Mouse (Mus musculus) splenic B cell, adult 2 months (primary cell): Measurements from ENCODE around the gene Cdkal1.
A peak's percentile ranks its signal among the peaks of the same experiment; 100 is the strongest.

ENCODE experiments used
- DNase-seq: peaks from one replicate; pipeline ENCODE4 v3.0.0-alpha.2; 2011; ENCODE audit warnings: low read depth, low spot score
- H3K27me3 ChIP-seq: 2 replicates; pipeline ENCODE4 v1.6.1; 2012; ENCODE audit warnings: mild to moderate bottlenecking, low read length, moderate library complexity, mixed read lengths; ENCODE audit not compliant: control insufficient read depth, poor library complexity, insufficient read depth, severe bottlenecking
- H3K36me3 ChIP-seq: 2 replicates; pipeline ENCODE4 v1.6.1; 2012; ENCODE audit warnings: mild to moderate bottlenecking, low read length, moderate library complexity, mixed read lengths; ENCODE audit not compliant: control insufficient read depth, poor library complexity, insufficient read depth, severe bottlenecking

Cdkal1 gene

DNA sequence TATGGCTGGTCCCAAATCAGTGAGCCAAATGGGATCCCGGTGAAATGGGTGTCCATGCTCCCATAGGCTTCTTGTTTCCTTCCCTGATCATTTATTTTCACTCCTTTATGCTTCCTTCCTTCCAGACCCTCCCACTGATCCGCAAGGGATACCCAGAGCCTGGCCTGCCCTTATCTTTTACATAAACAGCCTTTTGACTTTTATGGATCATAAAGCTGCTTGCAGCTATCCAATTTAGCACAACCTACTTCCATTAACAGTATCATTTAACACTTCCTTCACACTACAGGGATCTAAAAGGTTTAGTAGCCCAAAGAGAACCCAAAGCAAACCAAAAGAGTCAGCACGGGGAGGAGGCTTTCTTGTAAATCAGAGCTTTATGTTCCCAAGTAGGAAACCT, 570.4 kb downstream of the Cdkal1 start:
- DNase-seq, result no peak
- Histone ChIP-seq H3K36me3 (no peaks in the 10 kb centered on the region), H3K27me3 (no peaks in the 10 kb centered on the region)

DNA sequence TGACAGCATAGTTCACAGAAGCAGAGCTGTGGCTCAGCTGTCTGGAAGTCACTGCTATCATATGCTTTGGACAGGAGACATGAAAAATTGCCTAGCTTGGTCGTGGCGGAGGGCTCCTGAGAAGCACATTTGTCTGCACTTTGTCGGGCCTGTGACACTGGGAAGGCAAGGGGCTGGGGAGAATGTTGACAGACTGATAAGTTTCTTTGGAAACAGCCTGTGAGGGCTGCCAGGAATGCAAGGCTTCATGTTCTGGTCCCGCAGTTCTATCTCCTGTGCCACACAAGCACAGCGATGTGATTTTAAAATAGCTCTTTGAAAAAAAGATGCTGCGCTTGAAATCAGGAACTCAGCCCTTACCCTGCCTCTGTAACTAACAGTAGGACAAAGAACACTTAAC, 573.9 kb downstream of the Cdkal1 start:
- Histone ChIP-seq H3K36me3 (no peaks in the 10 kb centered on the region), H3K27me3 (no peaks in the 10 kb centered on the region)
- no peak for DNase-seq

DNA sequence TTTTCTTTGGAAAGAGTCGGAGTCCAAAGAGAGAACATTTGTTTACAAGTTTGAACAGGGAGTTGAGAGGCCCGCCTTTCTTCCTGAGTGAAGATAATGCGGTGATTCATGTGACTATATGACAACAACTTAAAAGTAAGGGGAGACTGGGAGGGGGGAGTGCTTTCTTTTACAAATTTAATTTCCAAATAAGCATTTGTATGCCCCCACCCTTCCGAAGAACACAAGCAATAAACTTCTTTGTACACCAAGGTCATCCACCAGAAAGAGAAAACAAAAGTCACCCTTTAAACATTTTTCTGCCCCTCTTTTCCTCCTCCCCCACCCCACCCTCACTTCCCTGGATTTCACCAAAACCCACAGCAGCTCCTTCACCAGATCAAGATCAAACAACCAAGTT, 577.3 kb downstream of the Cdkal1 start:
- H3K27me3 ChIP-seq, result no peaks in the 10 kb centered on the region
- no peaks in the 10 kb centered on the region for H3K36me3 ChIP-seq
- DNase-seq, result no peak

DNA sequence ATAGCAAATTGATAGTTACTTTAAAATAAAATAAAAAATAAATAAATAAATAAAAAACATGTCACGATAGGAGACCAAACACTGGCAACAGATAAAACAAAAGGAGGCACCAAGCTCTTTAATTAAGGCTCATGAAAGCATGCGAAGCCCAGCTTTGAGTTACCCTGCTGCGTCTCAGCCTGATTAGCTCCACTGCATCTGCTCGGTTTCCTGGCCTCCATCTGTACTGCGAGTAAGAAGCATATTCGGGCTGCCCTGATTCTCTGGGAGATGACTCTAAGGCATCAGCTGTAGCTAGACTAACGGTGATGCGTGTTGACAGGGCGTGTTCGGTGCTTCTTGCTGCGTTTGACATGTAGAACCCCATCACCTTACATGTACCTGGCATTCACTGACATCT, 581.2 kb downstream of the Cdkal1 start:
- H3K36me3 ChIP-seq, result no peaks in the 10 kb centered on the region
- no peaks in the 10 kb centered on the region for H3K27me3 ChIP-seq
- DNase-seq, result no peak

DNA sequence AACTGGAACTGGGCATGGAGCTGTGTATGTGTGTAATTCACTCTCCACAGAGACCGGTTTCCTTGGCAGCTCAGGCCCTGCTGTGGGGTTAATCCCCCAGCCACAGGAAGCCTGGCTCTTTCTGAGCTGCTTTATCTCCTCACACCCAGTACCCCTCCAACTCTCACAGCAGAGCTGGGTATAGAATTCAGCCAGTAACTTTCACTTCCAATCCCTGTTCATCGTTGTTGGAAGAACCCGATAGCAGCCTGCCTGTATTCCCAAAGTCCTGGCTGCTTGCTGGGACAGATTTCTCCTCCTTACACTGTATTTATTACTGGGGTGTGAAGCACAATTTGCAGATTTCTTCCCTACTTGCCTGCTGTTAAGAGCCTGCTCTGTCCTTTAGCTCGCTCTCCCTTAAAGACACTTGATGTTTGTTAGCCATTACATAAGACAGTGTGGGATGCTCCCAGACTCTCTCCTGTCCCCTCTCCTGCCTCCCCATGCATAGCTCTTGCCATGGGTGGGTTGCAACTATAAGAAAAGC, 581.7 kb downstream of the Cdkal1 start:
- no peak for DNase-seq
- Histone ChIP-seq H3K27me3 (no peaks in the 10 kb centered on the region), H3K36me3 (no peaks in the 10 kb centered on the region)

DNA sequence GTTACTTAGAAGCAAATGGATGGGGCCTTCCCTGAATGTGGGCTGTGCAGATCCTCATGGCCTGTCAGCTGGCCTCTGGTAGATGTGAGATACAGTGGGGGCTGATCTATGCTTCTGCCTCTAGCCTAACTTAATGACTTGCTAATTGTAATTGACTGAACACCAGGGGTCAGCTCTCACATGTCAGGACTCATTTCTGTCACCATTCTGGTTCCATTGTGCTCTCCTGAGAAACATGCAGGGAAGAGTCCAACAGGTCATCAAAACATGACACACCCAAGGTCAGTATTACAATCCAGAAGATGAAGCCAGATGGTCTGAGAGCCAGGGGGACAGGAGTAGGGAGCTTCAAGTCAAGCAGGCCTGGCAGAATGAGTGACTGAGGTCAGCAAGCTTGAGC, 584.0 kb downstream of the Cdkal1 start:
- no peak for DNase-seq
- no peaks in the 10 kb centered on the region for H3K36me3 ChIP-seq
- no peaks in the 10 kb centered on the region for H3K27me3 ChIP-seq

DNA sequence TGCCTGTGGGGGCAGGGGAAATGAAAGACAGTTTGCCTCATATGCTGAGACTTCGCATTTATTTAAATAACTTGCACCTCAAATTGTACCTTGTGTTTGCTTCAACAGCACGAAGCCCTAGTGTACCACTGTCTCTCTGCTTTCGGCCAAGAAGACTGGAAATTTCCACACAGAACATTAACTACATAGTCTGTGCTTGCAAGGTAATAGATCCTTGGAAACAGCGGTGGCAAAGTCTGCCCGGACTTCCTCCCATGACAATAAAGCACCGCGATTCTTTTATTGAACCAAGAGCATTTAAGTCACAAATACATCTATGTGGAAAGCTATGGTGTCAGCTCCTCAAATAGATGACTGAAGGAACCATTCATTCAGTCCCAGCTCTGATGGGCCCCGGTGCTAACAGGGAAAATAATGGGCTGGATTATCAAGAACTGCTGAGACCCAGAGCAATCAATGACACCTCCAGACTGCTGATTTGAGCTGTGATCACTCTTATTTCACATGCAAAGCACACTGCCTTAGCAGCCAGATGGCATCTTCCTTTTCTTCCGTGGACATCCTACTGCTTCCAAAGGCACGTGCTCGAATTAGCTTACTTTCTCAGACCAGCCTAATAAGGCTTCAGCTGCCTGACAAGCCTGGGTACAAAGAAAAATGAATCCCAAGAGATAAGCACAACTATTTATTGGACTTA, 591.3 kb downstream of the Cdkal1 start:
- Histone ChIP-seq H3K27me3 (no peaks in the 10 kb centered on the region), H3K36me3 (no peaks in the 10 kb centered on the region)
- DNase-seq, result no peak

DNA sequence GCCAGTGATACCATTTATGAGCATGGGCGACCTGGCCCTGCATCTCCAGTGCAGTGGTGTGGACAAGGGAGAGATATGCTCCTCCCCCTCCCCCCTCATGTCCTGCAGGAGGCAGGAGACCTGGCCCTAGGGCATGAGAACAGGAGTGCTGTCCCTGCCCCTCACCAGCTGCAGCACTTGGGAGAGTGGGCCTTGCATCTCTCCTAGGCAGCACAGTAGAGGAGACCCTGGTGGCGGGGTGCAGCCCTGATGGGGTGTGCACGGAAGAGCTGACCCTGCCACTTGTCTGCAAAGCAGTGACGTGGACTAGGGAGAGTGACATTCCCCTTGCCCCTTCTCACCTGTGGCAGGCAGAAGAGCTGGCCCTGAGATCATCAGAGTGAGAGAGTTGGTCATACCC, 593.3 kb downstream of the Cdkal1 start:
- Histone ChIP-seq H3K27me3 (no peaks in the 10 kb centered on the region), H3K36me3 (no peaks in the 10 kb centered on the region)
- no peak for DNase-seq

DNA sequence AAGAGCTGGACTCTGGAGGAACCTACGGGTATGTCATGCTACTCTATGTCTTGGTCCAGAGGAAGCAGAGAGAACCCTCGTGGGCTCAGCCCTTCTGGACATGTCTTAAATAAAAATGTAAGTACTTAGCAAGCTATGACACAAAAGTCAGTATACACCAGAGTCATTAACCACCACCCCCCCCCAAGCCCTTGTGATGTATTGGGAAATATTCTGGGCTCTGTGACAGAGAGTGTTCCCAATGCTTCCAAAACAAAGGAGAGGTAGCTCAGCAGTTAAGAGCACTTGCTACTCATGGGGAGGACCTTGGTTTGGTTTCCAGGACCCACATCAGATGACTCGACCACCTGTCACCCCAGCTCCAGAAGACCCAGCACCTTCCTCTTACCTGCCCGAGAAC, 606.9 kb downstream of the Cdkal1 start:
- Histone ChIP-seq H3K36me3 (no peaks in the 10 kb centered on the region), H3K27me3 (no peaks in the 10 kb centered on the region)
- DNase-seq, result no peak

DNA sequence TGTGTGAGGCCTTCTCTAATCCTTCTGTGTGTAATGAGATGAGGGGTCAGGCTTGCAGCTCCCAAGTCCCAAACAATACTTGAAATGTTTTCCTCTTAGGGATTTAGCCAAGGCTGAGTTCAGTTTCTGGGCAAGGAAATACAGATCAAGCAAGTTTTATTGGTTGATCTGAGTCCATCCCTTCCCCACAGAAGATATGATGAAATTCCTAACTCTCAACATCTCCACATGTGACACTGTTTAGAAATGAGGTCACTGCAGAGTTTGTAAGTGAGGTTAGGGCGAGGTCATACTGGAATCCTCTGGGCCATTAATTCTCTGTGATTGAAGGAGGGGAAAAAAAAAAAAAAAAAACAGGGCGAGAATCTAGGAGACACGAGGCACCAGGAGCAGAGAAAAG, 607.7 kb downstream of the Cdkal1 start:
- Histone ChIP-seq H3K36me3 (no peaks in the 10 kb centered on the region), H3K27me3 (no peaks in the 10 kb centered on the region)
- no peak for DNase-seq

DNA sequence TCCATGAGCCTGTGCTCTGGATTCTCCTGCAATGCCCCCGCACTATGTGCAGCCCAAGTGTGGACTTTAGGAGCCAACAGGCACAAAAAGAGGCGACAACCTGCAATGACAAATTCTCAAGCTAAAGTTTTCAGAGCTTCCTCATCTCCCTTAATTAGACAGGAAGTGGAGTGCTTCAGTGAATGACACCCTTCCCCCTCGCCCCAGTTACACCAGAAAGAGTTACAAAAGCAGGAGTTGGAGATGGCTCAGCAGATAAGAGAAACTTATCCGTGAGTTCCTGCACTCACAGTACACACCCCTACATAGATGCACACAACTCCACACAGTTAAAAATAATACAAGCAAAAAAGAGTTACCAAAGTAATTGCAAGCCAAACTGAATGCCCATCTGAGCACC, 620.4 kb downstream of the Cdkal1 start:
- no peaks in the 10 kb centered on the region for H3K36me3 ChIP-seq
- no peak for DNase-seq

DNA sequence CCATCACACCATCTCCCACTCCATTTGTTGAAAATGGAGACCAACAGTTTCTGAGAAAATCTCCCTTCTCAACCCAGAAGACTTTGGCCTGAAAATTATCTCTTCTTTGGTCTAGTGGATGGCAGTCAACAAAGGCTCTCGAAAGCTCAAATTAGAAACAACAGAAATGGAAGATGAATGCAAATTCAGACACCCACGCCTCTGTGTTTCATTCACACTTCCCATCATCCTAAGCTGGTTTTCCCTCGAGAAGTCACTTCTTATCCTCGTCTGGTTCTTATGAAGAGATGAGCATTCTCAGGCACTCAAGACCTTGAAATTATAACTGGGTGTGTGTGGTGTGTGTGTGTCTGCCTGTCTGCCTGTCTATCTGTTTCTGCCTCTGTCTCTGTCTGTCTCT, 621.0 kb downstream of the Cdkal1 start:
- Histone ChIP-seq H3K36me3 (no peaks in the 10 kb centered on the region), H3K27me3 (no peaks in the 10 kb centered on the region)
- DNase-seq, result no peak

More for the DNA sequence above, 620.4 kb downstream of the Cdkal1 start:
- H3K27me3 ChIP-seq, result no peaks in the 10 kb centered on the region

DNA sequence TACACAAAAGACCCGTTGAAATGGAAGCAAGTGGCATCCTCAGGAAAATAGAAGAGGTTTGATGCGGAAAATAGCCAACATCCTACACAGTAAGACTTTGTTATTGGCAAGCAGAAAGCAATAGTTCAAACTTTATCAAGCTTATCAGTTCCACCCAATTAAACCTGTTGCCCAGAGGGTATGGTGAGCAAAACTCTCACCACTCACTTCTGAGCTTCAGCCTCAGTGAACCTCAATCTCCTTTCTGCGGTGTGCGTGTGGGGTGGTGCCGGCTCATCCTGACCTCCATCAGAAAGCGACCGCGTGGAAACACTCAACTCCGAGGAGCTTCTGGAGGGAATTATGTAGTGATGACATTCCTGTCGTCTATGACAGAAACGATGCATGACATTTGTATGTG, 621.5 kb downstream of the Cdkal1 start:
- DNase-seq, result no peak
- Histone ChIP-seq H3K36me3 (no peaks in the 10 kb centered on the region), H3K27me3 (no peaks in the 10 kb centered on the region)

DNA sequence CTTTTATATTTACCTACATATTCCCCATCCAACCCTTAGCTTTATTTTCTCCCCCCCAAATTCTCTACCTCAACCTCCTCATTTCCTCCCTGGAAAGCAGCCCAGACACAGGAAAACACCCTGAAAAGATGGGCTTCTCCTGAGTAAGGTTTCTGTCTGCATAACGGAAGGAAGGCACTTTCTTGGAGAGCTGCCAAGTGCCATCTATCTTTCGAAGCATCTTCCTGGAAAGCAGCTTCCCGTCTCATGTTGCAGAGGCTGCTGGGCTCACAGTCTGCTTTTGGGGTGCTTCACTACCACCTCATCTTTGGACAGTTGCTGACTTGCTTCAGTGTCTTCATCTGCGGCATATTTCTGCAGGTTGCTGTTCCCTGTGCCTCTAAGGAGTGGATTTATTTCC, 622.8 kb downstream of the Cdkal1 start:
- H3K36me3 ChIP-seq, result no peaks in the 10 kb centered on the region
- H3K27me3 ChIP-seq, result no peaks in the 10 kb centered on the region
- no peak for DNase-seq

DNA sequence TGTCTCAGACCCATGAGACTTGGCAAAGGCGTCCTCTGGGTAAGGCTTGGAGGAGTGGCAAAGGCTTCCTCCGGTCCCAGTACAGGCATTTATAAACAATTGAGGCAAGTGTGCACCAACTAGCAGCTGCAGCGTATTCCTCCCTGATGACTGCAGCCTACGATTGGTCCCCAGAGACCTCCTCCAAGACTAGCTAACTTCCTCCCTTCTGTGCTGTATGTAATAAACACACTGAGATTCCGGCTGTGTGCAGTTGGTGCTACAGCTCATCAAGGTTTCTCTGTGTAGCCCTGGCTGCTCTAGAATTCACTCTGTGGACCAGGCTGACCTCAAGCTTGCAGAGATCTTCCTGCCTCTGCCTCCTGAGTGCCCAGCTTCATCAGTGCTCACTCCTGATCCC, 630.7 kb downstream of the Cdkal1 start:
- Histone ChIP-seq H3K27me3 (no peaks in the 10 kb centered on the region), H3K36me3 (no peaks in the 10 kb centered on the region)
- peak; percentile 6 for DNase-seq

DNA sequence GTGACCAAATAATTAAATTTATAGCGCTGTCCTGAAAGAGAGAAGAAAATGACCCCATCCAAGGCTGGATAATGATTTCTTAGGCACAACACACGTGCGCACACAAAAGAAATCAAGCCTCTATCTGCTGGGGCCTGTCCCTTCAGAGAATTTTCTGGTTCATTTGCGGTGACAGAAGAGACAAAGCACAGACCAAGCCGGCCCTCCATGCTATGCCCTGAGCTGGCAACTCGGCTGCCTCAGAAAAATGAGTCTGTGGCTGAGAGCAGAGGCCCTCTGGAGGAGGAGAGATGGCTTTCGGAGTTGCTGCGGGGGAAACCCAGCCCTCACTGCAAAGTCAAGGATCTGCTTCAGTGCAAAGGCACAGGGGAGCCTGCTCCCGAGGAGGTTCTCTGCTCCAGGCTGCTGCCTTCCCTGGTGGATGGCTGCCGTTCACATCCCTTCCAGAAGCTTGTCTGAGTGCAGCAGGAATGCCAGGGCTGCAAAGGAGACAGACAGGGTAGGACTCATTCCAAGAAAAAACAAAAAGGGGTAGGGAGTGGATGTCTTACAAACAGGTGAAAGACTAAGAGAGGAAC, 633.1 kb downstream of the Cdkal1 start:
- Histone ChIP-seq H3K36me3 (no peaks in the 10 kb centered on the region), H3K27me3 (no peaks in the 10 kb centered on the region)
- no peak for DNase-seq
